Mouse (Mus musculus) neural tube, embryonic 14.5 days (tissue): Measurements from ENCODE around the gene Rapgef1. TPM values are rescaled to one million over a fixed set of nuclear protein-coding genes. Genes with fewer than 3 reads are reported as not detected.

Experiments
- ATAC-seq: fragments of 200-750 bp; cut with Nextera tagmentation; 2 replicates; pipeline ENCODE4 v1.8.0; 2017; ENCODE audit warnings: low read depth, mild to moderate bottlenecking, moderate TSS enrichment, moderate library complexity
- H3K27ac ChIP-seq: fragments of 300-500 bp; sonication (generic); 2 replicates; pipeline ENCODE4 v1.5.1; 2014; ENCODE audit warnings: low read depth, mild to moderate bottlenecking, control low read depth, low read length, moderate library complexity, mixed read lengths
- H3K27me3 ChIP-seq: fragments of 300-500 bp; sonication (generic); 2 replicates; pipeline ENCODE4 v1.6.1; 2014; ENCODE audit warnings: low read length; ENCODE audit not compliant: control insufficient read depth, insufficient read depth
- H3K36me3 ChIP-seq: fragments of 300-500 bp; sonication (generic); 2 replicates; pipeline ENCODE4 v1.6.1; 2014; ENCODE audit warnings: low read length, mixed read lengths; ENCODE audit not compliant: control insufficient read depth, insufficient read depth
- H3K4me1 ChIP-seq: fragments of 300-500 bp; sonication (generic); 2 replicates; pipeline ENCODE4 v1.6.1; 2014; ENCODE audit warnings: low read length; ENCODE audit not compliant: control insufficient read depth, insufficient read depth
- H3K4me2 ChIP-seq: fragments of 300-500 bp; sonication (generic); 2 replicates; pipeline ENCODE4 v1.6.1; 2014; ENCODE audit warnings: mild to moderate bottlenecking, low read depth, low read length, control low read depth
- H3K4me3 ChIP-seq: fragments of 300-500 bp; sonication (generic); 2 replicates; pipeline ENCODE4 v1.5.1; 2014; ENCODE audit warnings: low read depth, low read length, control low read depth, mixed read lengths
- H3K9ac ChIP-seq: fragments of 300-500 bp; sonication (generic); replicated peaks from 2 replicates; pipeline ENCODE4 v1.6.1; 2014; ENCODE audit warnings: low read depth, mild to moderate bottlenecking, control low read depth, low read length, mixed read lengths
- H3K9me3 ChIP-seq: fragments of 300-500 bp; sonication (generic); 2 replicates; pipeline ENCODE4 v1.6.1; 2016; ENCODE audit warnings: low read length; ENCODE audit not compliant: control insufficient read depth
- WGBS: fragments of 180-500 bp; shearing (Covaris S2); extraction: QIAGEN DNeasy Blood & Tissue Kit; methylation state at CpG from one replicate; pipeline ENCODE4 v1.1.7; 2014; 5-methylcytosine and 5-hydroxymethylcytosine counted together
- polyA plus RNA-seq: library from polyadenylated mRNA; unstranded; fragments of >200 nt; fragmentation: Nextera tagmentation; extraction: Ambion mirVana; gene quantifications from 2 replicates; pipeline ENCODE4 v1.2.1, GENCODE M21; 2014

Gene Rapgef1
- polyA plus RNA-seq, 1 experiment from 2014 or later, result 18.9 TPM

DNA sequence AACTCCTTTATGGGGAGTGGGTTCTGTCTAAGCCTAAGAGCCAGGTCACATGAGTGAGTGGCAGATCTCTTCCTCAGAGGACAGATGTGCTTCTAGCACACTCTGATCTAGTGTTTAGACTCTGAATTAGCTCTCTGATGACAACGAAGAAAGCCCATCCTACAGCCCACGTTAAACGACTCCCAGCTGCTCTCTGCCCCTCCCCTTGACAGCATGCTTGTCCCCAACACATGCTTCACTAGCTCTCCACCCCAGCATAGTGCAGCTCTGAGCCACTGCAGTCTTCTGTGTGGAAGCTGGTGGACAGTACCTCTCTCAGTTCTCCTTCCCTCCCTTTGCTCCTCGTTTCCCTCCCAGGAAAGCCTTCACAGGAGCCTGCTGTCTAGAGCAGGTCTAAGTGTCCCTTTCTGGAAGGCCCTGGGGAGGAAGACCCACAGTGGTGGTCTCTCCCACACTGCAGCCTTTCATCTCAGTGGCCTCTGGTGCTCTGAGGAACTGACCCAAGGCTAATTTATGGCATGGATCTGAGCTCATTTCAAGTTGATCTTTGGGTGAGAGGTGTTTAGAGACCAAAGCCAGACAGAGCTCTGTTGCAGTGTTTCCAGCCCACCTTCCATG, 43.8 kb downstream of the Rapgef1 start:
- H3K4me2 ChIP-seq, result no peak overlapping the region
- no peaks in the 10 kb centered on the region for H3K36me3 ChIP-seq
- H3K27ac ChIP-seq, result no peak overlapping the region
- WGBS, result 15% methylated on average over 4 of the region's 4 CpGs
- no peak for ATAC-seq
- H3K4me1 ChIP-seq, result 0 out of 2 replicates have a peak, but pooled peaks cover 13% of the 10 kb centered on the region
- no peaks in the 10 kb centered on the region for H3K27me3 ChIP-seq
- no peak overlapping the region for H3K4me3 ChIP-seq
- H3K9me3 ChIP-seq, result no peaks in the 10 kb centered on the region
- H3K9ac ChIP-seq, result no peak overlapping the region

DNA sequence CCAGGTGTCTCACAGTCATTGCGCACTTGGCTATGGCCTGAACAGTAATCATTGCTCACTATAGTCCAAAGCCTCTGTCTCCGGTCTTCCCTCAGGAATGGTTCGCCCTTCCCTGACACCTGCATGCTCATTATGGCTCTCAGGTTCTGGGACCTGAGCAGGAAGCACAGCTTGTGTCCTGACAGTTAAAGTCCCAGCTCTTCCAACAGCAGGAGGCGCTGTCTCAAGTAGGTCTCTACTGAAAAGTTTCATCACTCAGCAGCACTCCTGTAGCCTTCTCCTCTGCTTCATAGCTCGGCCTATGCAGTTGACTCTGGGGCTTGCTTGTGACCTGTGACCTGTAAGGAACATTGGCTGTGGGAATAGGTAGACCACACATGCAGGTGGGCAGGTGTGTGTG, 45.9 kb downstream of the Rapgef1 start:
- Histone ChIP-seq H3K9ac (no peak overlapping the region), H3K27me3 (no peaks in the 10 kb centered on the region), H3K4me3 (no peak overlapping the region), H3K9me3 (no peaks in the 10 kb centered on the region), H3K4me1 (peaks cover 23% of the 10 kb centered on the region), H3K36me3 (no peaks in the 10 kb centered on the region), H3K4me2 (no peak overlapping the region), H3K27ac (no peak overlapping the region)
- 89% methylated on average over 5 of the region's 5 CpGs for WGBS
- ATAC-seq, result no peak

DNA sequence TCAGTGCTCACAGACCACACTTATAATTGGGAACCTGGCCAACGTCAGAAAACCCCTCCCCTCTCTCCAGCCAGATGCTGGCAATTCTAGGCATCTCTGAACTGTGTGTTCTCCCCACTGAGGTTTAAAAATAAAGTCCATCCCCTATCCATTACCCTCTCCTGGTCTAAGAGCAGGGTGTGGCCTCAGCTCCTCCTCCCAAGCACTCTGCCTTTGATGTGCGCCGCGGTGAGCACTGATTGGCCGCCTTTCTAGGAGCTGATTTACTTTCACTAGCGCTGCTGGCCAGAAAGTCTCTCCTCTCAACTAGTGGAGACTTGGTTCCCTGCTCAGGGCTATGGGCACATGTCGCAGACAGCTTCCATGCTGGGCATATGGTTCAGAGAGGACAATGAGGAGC, 47.1 kb downstream of the Rapgef1 start:
- H3K27me3 ChIP-seq, result no peaks in the 10 kb centered on the region
- H3K4me3 ChIP-seq, result no peak overlapping the region
- ATAC-seq, result no peak
- WGBS, result 4% methylated on average over 7 of the region's 7 CpGs
- no peak overlapping the region for H3K27ac ChIP-seq
- H3K9ac ChIP-seq, result no peak overlapping the region
- H3K9me3 ChIP-seq, result no peaks in the 10 kb centered on the region
- H3K4me2 ChIP-seq, result no peak overlapping the region
- H3K4me1 ChIP-seq, result peaks cover 31% of the 10 kb centered on the region
- no peaks in the 10 kb centered on the region for H3K36me3 ChIP-seq

DNA sequence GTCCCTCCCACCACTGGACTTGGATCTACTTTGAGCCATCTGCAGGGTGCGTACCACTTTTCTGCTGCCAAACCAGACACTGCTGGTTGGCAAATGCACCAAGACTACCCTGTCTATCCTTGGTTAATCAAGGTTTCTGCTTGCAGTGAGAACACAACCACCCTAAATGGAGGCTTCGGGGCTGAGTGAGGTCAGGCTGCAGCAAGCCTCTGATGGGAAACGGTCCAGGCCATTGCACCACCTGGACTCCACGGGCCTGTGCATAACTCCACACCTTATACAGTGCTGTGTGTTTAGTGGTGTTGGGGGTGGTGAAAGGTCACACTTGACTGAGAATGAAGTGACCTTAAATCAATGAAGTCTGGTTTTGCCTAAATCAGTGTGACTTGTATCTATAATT, 47.6 kb downstream of the Rapgef1 start:
- Histone ChIP-seq H3K27ac (no peak overlapping the region), H3K9me3 (no peaks in the 10 kb centered on the region), H3K4me2 (no peak overlapping the region), H3K4me1 (peaks cover 31% of the 10 kb centered on the region), H3K9ac (no peak overlapping the region), H3K4me3 (no peak overlapping the region), H3K36me3 (no peaks in the 10 kb centered on the region), H3K27me3 (no peaks in the 10 kb centered on the region)
- ATAC-seq, result no peak
- WGBS, result 84% methylated on average over 4 of the region's 4 CpGs

DNA sequence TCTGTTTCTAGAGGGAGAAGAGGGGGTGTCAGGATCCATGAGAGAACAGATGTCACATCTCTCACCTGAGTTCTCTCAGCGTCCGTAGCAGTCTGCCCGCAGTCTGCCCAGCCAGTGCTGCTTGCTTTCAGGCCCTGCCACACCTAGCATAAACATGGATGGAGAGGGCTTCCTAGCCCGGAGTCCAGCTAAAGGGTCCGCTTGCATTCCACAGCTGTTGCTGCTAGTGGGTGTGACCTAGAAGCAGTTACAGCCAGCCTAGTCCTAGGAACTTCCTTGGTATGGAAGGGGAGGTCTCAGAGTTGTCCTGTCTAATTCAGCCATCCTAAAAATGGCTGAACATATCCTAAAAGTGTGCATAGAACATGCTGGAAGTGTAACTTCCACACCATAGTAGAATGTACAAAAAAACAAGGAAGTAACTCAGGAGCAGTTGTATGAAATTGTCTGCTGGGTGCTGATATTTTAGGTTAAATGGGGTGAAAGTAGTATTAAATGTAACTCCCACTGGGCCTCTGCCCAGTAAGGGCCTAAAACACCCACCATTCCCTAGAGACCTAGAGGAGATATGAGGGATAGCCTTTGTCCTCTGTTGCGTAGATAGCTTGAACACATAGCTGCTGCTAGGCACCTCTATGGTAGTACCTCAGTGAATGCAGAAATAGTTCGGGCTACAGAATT, 48.6 kb downstream of the Rapgef1 start:
- Histone ChIP-seq H3K9ac (no peak overlapping the region), H3K4me2 (no peak overlapping the region), H3K27ac (no peak overlapping the region), H3K4me1 (peaks cover 28% of the 10 kb centered on the region), H3K9me3 (no peaks in the 10 kb centered on the region), H3K4me3 (no peak overlapping the region), H3K27me3 (no peaks in the 10 kb centered on the region), H3K36me3 (no peaks in the 10 kb centered on the region)
- WGBS, result 88% methylated on average over 7 of the region's 7 CpGs
- ATAC-seq, result no peak

DNA sequence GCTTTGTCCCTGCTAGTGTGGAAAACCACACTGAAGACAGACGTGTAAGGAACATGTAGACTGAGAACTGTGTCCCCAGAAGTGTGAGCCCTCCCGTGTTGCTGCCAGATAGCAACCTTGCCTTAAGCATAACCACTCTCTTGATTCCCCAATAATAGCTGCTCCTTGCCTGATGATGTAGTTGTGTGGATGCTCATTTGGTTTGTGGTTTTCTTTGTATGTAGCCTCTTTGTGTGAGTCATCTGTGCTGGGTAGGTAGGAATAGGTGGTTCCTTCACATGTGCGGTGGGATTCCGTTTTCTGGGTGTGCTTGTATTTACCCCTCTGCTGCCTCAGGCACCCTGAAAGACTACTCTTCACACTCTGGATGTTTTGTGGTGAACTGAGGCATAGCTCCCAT, 49.4 kb downstream of the Rapgef1 start:
- peaks cover 25% of the 10 kb centered on the region for H3K4me1 ChIP-seq
- 88% methylated on average over 4 of the region's 4 CpGs for WGBS
- no peak overlapping the region for H3K9ac ChIP-seq
- H3K27ac ChIP-seq, result no peak overlapping the region
- ATAC-seq, result no peak
- no peak overlapping the region for H3K4me3 ChIP-seq
- no peaks in the 10 kb centered on the region for H3K27me3 ChIP-seq
- no peaks in the 10 kb centered on the region for H3K36me3 ChIP-seq
- H3K4me2 ChIP-seq, result no peak overlapping the region
- no peaks in the 10 kb centered on the region for H3K9me3 ChIP-seq

DNA sequence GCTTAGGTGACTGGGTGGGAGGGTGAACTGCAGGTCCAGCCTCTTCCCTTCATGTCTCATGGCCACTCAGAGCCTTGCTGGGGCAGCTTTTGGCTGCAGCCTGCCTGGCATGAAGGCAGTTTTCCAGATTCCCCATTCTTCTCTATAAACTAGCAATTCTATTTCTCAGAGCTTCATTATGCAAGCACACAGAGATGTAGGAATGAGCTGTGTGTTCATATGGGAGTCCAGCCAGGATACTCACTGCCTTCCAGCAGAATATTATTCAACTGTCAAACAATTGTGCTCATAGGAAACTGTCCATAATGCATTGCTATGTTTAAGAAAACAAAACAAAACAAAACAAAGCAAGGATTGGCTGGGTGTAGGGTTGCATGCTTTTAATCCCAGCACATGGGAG, 50.2 kb downstream of the Rapgef1 start:
- no peak overlapping the region for H3K4me2 ChIP-seq
- H3K4me3 ChIP-seq, result no peak overlapping the region
- H3K9me3 ChIP-seq, result no peaks in the 10 kb centered on the region
- no peak overlapping the region for H3K9ac ChIP-seq
- H3K36me3 ChIP-seq, result no peaks in the 10 kb centered on the region
- peaks cover 25% of the 10 kb centered on the region for H3K4me1 ChIP-seq
- no peak for ATAC-seq
- no peak overlapping the region for H3K27ac ChIP-seq
- no peaks in the 10 kb centered on the region for H3K27me3 ChIP-seq

DNA sequence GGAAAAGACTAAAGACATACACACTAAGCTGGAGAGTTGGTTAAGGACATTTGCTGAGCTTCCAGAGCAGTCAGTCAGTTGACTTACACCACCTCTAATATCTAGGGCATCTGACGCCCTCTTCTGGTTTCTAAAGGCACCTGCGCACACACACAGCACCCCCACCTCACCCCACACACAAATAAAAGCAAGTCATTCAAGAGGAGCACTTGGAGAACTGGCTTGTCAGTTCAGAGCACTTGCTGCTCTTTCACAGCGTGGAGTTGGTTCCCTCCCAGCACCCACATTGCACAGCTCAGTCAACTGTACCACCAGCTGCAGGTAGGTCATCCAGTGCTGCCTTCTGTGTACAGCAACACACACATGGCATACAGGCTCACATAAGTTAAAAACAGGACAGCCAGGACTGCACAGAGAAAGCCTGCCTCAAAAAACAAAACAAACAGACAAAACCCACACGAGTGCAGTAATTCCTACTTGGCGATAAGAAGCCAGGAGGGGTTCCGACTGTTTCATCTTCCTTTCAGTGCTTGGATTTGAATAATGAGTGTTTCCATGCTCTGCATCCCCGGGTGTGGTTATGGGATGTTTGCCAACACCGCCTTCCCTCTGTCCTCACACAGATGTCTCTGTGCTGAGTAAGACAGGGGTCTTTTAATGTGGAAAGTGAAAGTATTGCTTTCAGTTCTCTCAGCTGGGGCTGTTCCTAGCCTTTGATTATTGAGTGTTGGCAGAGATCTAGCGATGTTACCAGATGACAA, 50.9 kb downstream of the Rapgef1 start:
- H3K27ac ChIP-seq, result peak overlapping the region; percentile 52; the same call in 1 of the 2 replicates
- WGBS, result 47% methylated on average over 9 of the region's 9 CpGs
- peaks cover 25% of the 10 kb centered on the region for H3K4me1 ChIP-seq
- no peak overlapping the region for H3K9ac ChIP-seq
- no peak overlapping the region for H3K4me2 ChIP-seq
- no peak overlapping the region for H3K4me3 ChIP-seq
- H3K9me3 ChIP-seq, result no peaks in the 10 kb centered on the region
- H3K36me3 ChIP-seq, result no peaks in the 10 kb centered on the region
- ATAC-seq, result no peak; the same call in 1 of the 2 replicates
- no peaks in the 10 kb centered on the region for H3K27me3 ChIP-seq

DNA sequence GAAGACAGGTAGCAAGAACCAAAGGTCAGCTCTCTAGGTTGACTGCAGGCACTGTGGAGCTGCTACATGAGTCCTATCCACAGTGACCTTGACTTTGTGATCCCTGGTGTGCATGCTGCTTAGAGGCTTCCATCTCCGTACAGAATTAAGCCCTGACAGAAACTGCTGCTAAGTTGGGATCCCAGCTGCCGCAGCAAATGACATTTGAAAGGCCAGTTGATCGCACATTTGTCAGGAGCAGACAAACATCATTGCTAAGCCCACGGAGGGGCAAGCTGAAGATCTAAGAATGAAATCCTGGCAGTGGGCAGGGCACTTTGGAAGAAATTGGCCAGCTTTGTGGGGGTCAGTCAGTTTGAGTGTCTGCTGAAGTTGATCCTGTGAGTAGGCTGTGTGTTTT, 51.9 kb downstream of the Rapgef1 start:
- no peak for ATAC-seq
- Histone ChIP-seq H3K27ac (peak overlapping the region; percentile 17; the same call in 1 of the 2 replicates), H3K4me3 (no peak overlapping the region), H3K9me3 (no peaks in the 10 kb centered on the region), H3K36me3 (no peaks in the 10 kb centered on the region), H3K9ac (no peak overlapping the region), H3K27me3 (no peaks in the 10 kb centered on the region), H3K4me1 (peaks cover 23% of the 10 kb centered on the region), H3K4me2 (no peak overlapping the region)
- WGBS, result 82% methylated on average over 4 of the region's 4 CpGs
